Mouse (Mus musculus) monocyte, adult 59 days (primary cell): ENCODE data around the gene Bcar1. TPM values are rescaled to one million over a fixed set of nuclear protein-coding genes. Genes with fewer than 3 reads are reported as not detected.

ENCODE experiments used
- total RNA-seq, 2 experiments: library from RNA; stranded (reverse); gene quantifications; one replicate each; pipeline ENCODE4 v1.2.4; 2023

Gene Bcar1
- total RNA-seq: under 1 TPM; 0.24 to 0.27 TPM

GRCm38 (mm10) chr8:111743792-111744696 lies at the start of gene Bcar1:
Gene Bcar1 (minus strand): TSS chr8:111743809.

GRCm38 (mm10) chr8:111690960-111691445 lies 52.6 kb downstream of the Bcar1 start, which contains the start of gene Ctrb1:
Gene Ctrb1 (minus strand): TSS chr8:111691010.

Other genes starting within 250 kb of the Bcar1 start
- 1 to 10 TPM; 6.1 to 6.7 TPM for gene Wdr59, start 221.7 kb downstream of the Bcar1 start, total RNA-seq
- 10 to 100 TPM; 78.7 to 97.0 TPM for gene Znrf1, start 207.7 kb downstream of the Bcar1 start, total RNA-seq
- gene Ldhd, start 113.4 kb downstream of the Bcar1 start, total RNA-seq: under 1 TPM; 0.68 to 0.85 TPM
- gene Zfp1, start 100.4 kb downstream of the Bcar1 start, total RNA-seq: 1 to 10 TPM; 5.1 to 7.9 TPM
- gene Ctrb1, start 52.8 kb downstream of the Bcar1 start, total RNA-seq: 1 to 10 TPM in 1 of 2 experiments, under 1 TPM in 1; 0.58 to 1.7 TPM
- gene Cfdp1, start 110.5 kb upstream of the Bcar1 start, total RNA-seq: 10 to 100 TPM; 37.8 to 40.4 TPM
- gene Tmem170, start 132.9 kb upstream of the Bcar1 start, total RNA-seq: 1 to 10 TPM; 1.1 TPM
- not detected for gene Chst5, start 166.6 kb upstream of the Bcar1 start, total RNA-seq
- under 1 TPM; 0.52 to 0.92 TPM for gene Tmem231, start 190.1 kb upstream of the Bcar1 start, total RNA-seq
- gene Gabarapl2, start 196.9 kb upstream of the Bcar1 start, total RNA-seq: 10 to 100 TPM; 60.1 to 65.2 TPM
- gene Adat1, start 248.5 kb upstream of the Bcar1 start, total RNA-seq: 1 to 10 TPM; 2.2 to 2.5 TPM